Mouse (Mus musculus) skeletal muscle tissue, adult 2 months (tissue): Measurements from ENCODE around the gene BC051142.

Experiments used
- DNase-seq: peaks from one replicate; pipeline ENCODE4 v3.0.0-alpha.2; 2012; ENCODE audit warnings: low read depth, low spot score

BC051142 gene

DNA sequence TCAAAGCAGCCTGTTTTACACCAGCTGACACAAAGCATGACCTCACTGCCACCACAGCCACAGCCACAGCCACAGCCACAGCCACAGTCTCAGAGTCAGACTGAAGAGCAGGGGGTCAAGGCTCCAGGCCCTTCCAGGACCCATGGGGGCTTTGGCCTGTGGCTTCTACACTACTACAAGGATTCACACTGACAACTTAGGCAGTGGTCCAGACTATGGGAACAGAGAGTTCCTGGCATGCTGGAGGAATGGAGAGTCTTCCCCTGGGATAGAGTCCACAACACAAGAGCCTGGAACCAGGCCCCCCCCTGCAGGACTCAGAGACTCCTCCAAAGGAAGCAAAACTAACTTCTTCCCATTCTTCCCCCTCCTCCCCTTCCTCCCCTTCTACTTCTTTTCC is 109.0 kb downstream of the BC051142 start:
- peak; percentile 58 for DNase-seq
